Mouse (Mus musculus) testis, adult 2 months (tissue): Measurements from ENCODE around the gene Hpf1. TPM values are rescaled to one million over a fixed set of nuclear protein-coding genes. Genes with fewer than 3 reads are reported as not detected.

Source experiments
- H3K27ac ChIP-seq: fragments of 200-500 bp; 2 replicates; pipeline ENCODE4 v1.5.1; 2012; ENCODE audit warnings: low read depth, low read length; ENCODE audit not compliant: control insufficient read depth, insufficient read depth
- H3K27me3 ChIP-seq: fragments of 200-500 bp; 2 replicates; pipeline ENCODE4 v1.6.1; 2012; ENCODE audit warnings: mild to moderate bottlenecking, low read length, moderate library complexity; ENCODE audit not compliant: control insufficient read depth, insufficient read depth
- H3K36me3 ChIP-seq: fragments of 200-500 bp; 2 replicates; pipeline ENCODE4 v1.6.1; 2012; ENCODE audit warnings: mild to moderate bottlenecking, low read length; ENCODE audit not compliant: control insufficient read depth, insufficient read depth
- H3K4me1 ChIP-seq: fragments of 200-500 bp; 2 replicates; pipeline ENCODE4 v1.6.1; 2012; ENCODE audit warnings: low read length; ENCODE audit not compliant: control insufficient read depth, insufficient read depth
- H3K4me3 ChIP-seq: fragments of 200-500 bp; 2 replicates; pipeline ENCODE4 v1.5.1; 2012; ENCODE audit warnings: low read depth, mild to moderate bottlenecking, low read length, moderate library complexity, mixed read lengths; ENCODE audit not compliant: control insufficient read depth
- CTCF ChIP-seq: fragments of 200-500 bp; IDR thresholded peaks from 2 replicates; pipeline ENCODE4 v1.5.1; 2012; ENCODE audit warnings: low read depth, mild to moderate bottlenecking, inconsistent platforms, low read length, moderate library complexity; ENCODE audit not compliant: control insufficient read depth, insufficient read depth, insufficient replicate concordance
- POLR2A ChIP-seq: fragments of 200-500 bp; IDR thresholded peaks from 2 replicates; pipeline ENCODE4 v1.6.1; 2012; ENCODE audit warnings: low read depth, mild to moderate bottlenecking, inconsistent platforms, low read length, moderate library complexity; ENCODE audit not compliant: control insufficient read depth
- polyA plus RNA-seq: library from polyadenylated mRNA; depleted of rRNA; stranded (reverse); fragments of >200 nt; gene quantifications from 2 replicates; pipeline ENCODE4 v1.2.3, GENCODE M21; 2012

Gene Hpf1
- polyA plus RNA-seq, 1 experiment = 12.0 TPM

GRCm38 (mm10) chr8:60891757-60892156 lies 1.5 kb downstream of the Hpf1 start:
- Histone ChIP-seq H3K4me3 (no peak overlapping the region), H3K4me1 (no peaks in the 10 kb centered on the region; the same call in 1 of the 2 replicates), H3K36me3 (no peaks in the 10 kb centered on the region), H3K27ac (no peak overlapping the region), H3K27me3 (no peaks in the 10 kb centered on the region)
- TF ChIP-seq CTCF (no peak), POLR2A (no peak)

- Histone ChIP-seq H3K27me3 (no peaks in the 10 kb centered on the region), H3K4me1 (no peaks in the 10 kb centered on the region; the same call in 1 of the 2 replicates), H3K4me3 (no peak overlapping the region), H3K27ac (no peak overlapping the region), H3K36me3 (no peaks in the 10 kb centered on the region)
- TF ChIP-seq POLR2A (no peak), CTCF (no peak)
These were observed 5.7 kb downstream of the Hpf1 start for GRCm38 (mm10) chr8:60895878-60896277.

DNA sequence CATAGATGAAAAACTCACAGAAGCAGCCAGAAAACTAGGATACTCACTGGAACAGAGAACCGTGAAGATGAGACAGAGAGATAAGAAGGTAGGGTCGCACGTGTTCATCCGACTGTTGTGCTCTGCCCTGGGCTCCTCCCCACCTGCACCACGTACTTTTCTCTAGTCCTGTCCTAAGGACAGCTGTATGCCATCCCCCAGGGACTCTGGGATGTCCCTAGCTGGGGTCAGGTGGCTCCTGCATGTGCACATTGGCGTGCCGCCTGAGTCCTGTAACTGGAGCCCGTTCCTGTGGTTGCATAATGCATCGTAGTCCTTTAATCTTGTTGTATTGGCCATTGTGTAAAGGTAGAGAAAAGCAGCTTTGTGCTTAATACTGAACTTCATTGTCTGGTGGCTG lies 9.9 kb downstream of the Hpf1 start:
- TF ChIP-seq POLR2A = no peak
- H3K4me1 ChIP-seq = no peaks in the 10 kb centered on the region
- no peak overlapping the region for H3K4me3 ChIP-seq
- no peaks in the 10 kb centered on the region for H3K36me3 ChIP-seq
- no peaks in the 10 kb centered on the region for H3K27me3 ChIP-seq
- H3K27ac ChIP-seq = no peak overlapping the region

GRCm38 (mm10) chr8:60912081-60912480 lies 21.9 kb downstream of the Hpf1 start:
- no peak overlapping the region for H3K4me3 ChIP-seq
- TF ChIP-seq CTCF (no peak), POLR2A (no peak)
- H3K36me3 ChIP-seq = peaks cover 1% of the 10 kb centered on the region
- no peak overlapping the region for H3K27ac ChIP-seq
- no peaks in the 10 kb centered on the region for H3K27me3 ChIP-seq
- no peaks in the 10 kb centered on the region for H3K4me1 ChIP-seq

DNA sequence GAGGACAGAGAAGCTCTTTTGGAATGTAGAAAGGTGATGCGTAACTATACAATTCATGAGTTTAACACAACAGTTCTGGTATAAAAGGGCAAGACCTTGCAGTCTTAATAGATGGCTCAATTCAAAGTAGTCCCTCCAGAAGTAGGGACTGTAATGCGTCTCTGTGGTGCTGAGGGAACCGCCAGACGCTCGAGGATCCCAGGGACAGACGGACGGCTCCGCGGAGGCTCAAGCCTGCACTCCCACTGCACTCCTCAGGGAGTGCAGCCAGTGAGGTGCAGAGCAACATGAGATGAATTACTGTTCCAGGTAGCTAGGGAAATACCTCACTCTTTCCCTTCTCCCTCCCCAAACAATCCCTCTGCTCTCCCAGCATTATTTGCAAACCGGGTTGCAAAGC lies 22.3 kb downstream of the Hpf1 start:
- Histone ChIP-seq H3K4me1 (no peaks in the 10 kb centered on the region), H3K36me3 (peaks cover 1% of the 10 kb centered on the region), H3K27me3 (no peaks in the 10 kb centered on the region), H3K4me3 (no peak overlapping the region), H3K27ac (no peak overlapping the region)
- TF ChIP-seq CTCF (no peak), POLR2A (no peak)

- Histone ChIP-seq H3K4me3 (no peak overlapping the region), H3K27me3 (no peaks in the 10 kb centered on the region), H3K36me3 (no peaks in the 10 kb centered on the region; the same call in 1 of the 2 replicates), H3K27ac (no peak overlapping the region), H3K4me1 (no peaks in the 10 kb centered on the region)
- TF ChIP-seq CTCF (no peak), POLR2A (no peak)
These were observed 28.9 kb downstream of the Hpf1 start for GRCm38 (mm10) chr8:60919069-60919468.

DNA sequence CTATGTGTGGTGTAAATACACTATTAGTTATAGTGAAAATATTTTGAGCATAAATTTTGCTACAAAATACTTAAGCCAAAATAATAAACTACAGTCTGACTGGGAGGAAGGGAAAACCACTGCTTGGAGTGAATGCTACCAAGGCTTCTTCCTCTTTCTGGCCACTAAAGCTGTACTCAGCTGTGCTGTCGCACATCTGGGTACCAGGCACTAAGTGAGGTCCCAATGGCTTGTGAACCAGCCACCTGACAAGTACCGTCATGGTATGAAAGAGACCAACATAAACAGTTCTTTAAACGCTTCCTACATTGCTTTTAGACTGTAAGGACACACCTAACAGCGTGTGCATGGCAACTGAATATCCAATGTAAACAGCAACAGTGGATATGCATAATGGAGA lies 30.0 kb downstream of the Hpf1 start:
- no peak overlapping the region for H3K4me3 ChIP-seq
- H3K27ac ChIP-seq = no peak overlapping the region
- no peaks in the 10 kb centered on the region for H3K4me1 ChIP-seq
- no peaks in the 10 kb centered on the region; the same call in 1 of the 2 replicates for H3K36me3 ChIP-seq
- TF ChIP-seq CTCF = no peak
- TF ChIP-seq POLR2A = no peak
- no peaks in the 10 kb centered on the region for H3K27me3 ChIP-seq

DNA sequence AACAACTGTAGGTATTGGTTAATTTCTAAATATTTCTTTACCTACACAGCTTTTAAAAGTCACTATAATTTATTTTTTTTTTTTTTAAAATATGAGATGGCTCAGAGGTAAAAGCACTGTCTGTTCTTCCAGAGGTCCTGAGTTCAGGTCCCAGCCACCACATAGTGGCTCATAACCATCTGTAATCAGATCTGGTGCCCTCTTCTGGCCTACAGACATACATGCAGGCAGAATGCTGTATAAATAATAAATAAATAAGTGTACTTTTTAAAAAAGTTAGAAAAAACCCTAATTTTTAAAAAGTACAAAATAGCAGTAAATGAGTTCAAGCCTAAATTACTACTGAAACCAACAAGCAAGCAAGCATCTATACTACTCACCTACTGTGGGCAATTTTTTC lies 43.4 kb downstream of the Hpf1 start:
- no peak overlapping the region for H3K27ac ChIP-seq
- no peaks in the 10 kb centered on the region for H3K4me1 ChIP-seq
- H3K36me3 ChIP-seq = no peaks in the 10 kb centered on the region; the same call in 1 of the 2 replicates
- no peaks in the 10 kb centered on the region for H3K27me3 ChIP-seq
- no peak for TF ChIP-seq CTCF
- no peak for TF ChIP-seq POLR2A
- no peak overlapping the region for H3K4me3 ChIP-seq
